Mouse (Mus musculus): ENCODE data around the gene Dnmt3b.
"Not testable (repeated sequence)": the region's sequence is repeated elsewhere in the genome, so short reads cannot be mapped to it uniquely, and the experiment has no call there.

DNA sequence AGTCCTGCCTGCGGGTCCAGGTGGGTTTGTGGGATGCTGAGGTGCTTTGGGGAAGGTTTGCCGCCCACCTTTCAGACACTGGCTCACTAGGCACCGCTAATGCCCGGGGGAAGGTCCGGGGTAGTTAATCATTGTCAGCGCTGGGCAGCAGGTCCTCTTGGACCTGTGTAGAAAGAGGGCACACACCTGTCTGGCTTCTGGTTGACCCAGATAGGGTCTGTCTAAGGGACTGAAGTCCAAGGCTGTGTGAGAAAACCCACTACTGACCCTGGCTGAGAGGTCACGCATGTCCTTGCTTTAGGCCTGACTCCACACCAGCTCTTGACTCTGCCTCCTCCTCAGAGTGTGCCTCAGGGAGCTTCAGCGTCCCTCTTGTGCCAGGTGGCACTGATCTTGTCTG lies 8.4 kb downstream of the Dnmt3b start:
- TF ChIP-seq CTCF (IDR thresholded peaks at IDR 0.05; ENCODE audit: borderline replicate concordance, control insufficient read depth, extremely low read depth, insufficient read depth, low read length, poor library complexity); POLR2A (IDR thresholded peaks at IDR 0.05; ENCODE audit: control insufficient read depth, extremely low read depth, insufficient read depth, low read length, poor library complexity): not testable (repeated sequence)
